Mouse (Mus musculus) heart, adult 2 months (tissue): ENCODE data around the gene Tmem230. TPM values are rescaled to one million over a fixed set of nuclear protein-coding genes. Genes with fewer than 3 reads are reported as not detected.

Source experiments
- DNase-seq, 2 experiments: peaks; one replicate each; pipeline ENCODE4 v3.0.0; 2021
- H3K27ac ChIP-seq: fragments of 200-600 bp; 2 replicates; pipeline ENCODE4 v1.8.1; 2022
- H3K27me3 ChIP-seq: fragments of 200-500 bp; 2 replicates; pipeline ENCODE4 v1.6.1; 2012; ENCODE audit warnings: mild to moderate bottlenecking, low read length, inconsistent platforms, mixed read lengths; ENCODE audit not compliant: control insufficient read depth, insufficient read depth
- H3K36me3 ChIP-seq: fragments of 200-500 bp; 2 replicates; pipeline ENCODE4 v1.6.1; 2012; ENCODE audit warnings: low read length, inconsistent platforms; ENCODE audit not compliant: control insufficient read depth, insufficient read depth
- H3K4me1 ChIP-seq: fragments of 200-500 bp; 2 replicates; pipeline ENCODE4 v1.6.1; 2011; ENCODE audit warnings: low read length; ENCODE audit not compliant: control insufficient read depth, insufficient read depth
- H3K4me3 ChIP-seq: fragments of 200-600 bp; 2 replicates; pipeline ENCODE4 v1.8.1; 2022
- H3K79me2 ChIP-seq: fragments of 200-500 bp; replicated peaks from 2 replicates; pipeline ENCODE4 v1.6.1; 2012; ENCODE audit warnings: mild to moderate bottlenecking, inconsistent platforms, low read length, moderate library complexity, mixed read lengths; ENCODE audit not compliant: control insufficient read depth, insufficient read depth
- H3K9ac ChIP-seq: fragments of 200-500 bp; 2 replicates; pipeline ENCODE4 v1.6.1; 2012; ENCODE audit warnings: low read depth, mild to moderate bottlenecking, control low read depth, inconsistent platforms, low read length, mixed read lengths
- CTCF ChIP-seq: fragments of 200-600 bp; IDR thresholded peaks from 2 replicates; pipeline ENCODE4 v1.8.1; 2022; ENCODE audit warnings: antibody characterized with exemption, mild to moderate bottlenecking, moderate library complexity
- EP300 ChIP-seq: fragments of 200-500 bp; IDR thresholded peaks from 2 replicates; pipeline ENCODE4 v1.6.1; 2011; ENCODE audit warnings: low read depth, low read length, control low read depth; ENCODE audit not compliant: insufficient read depth
- POLR2A ChIP-seq: fragments of 200-500 bp; IDR thresholded peaks from 2 replicates; pipeline ENCODE4 v1.6.1; 2011; ENCODE audit warnings: mild to moderate bottlenecking, low read depth, low read length, control low read depth; ENCODE audit not compliant: insufficient read depth
- WGBS: fragments of 180-500 bp; shearing (Covaris S2); methylation state at CpG from one replicate; pipeline ENCODE4 v1.1.7; 2018; 5-methylcytosine and 5-hydroxymethylcytosine counted together
- intact Hi-C: fragments of 180-260 bp; cut with DNase I; formaldehyde crosslinking; loops from one replicate; pipeline ENCODE4 v1.15.1; 2025
- polyA plus RNA-seq: library from polyadenylated mRNA; depleted of rRNA; stranded (reverse); fragments of >200 nt; gene quantifications from 2 replicates; pipeline ENCODE4 v1.2.3, GENCODE M21; 2012
- total RNA-seq, 2 experiments: library from RNA; stranded (reverse); gene quantifications; 2 replicates each; pipeline ENCODE4 v1.2.3; 2021

Gene Tmem230
- total and polyA plus RNA-seq, 3 experiments, result 23.1 to 28.0 (median 23.3) TPM

- intact Hi-C loops, result loop anchor here (2.0 to 10.0 kb wide), 2 partner anchors 16 to 450 kb away; no protein-coding TSS in a partner anchor
- no peaks in the 10 kb centered on the region for H3K27me3 ChIP-seq
- no peak for DNase-seq
- peaks cover 14% of the 10 kb centered on the region for H3K4me1 ChIP-seq
- H3K9ac ChIP-seq, result no peak overlapping the region
- peaks cover 16% of the 10 kb centered on the region for H3K36me3 ChIP-seq
- WGBS, result 67% methylated on average over 9 of the region's 9 CpGs
- H3K79me2 ChIP-seq, result peaks cover 8% of the 10 kb centered on the region
- TF ChIP-seq POLR2A (no peak), CTCF (no peak), EP300 (no peak)
- H3K4me3 ChIP-seq, result no peak overlapping the region
- H3K27ac ChIP-seq, result peak overlapping the region; percentile 99
Measured at GRCm38 (mm10) chr2:132265196-132265595, 17.6 kb upstream of the Tmem230 start.

GRCm38 (mm10) chr2:132264266-132264710 lies 16.7 kb upstream of the Tmem230 start:
- H3K27me3 ChIP-seq, result no peaks in the 10 kb centered on the region
- intact Hi-C loops, result loop anchor here (2.0 to 10.0 kb wide), 2 partner anchors 17 to 451 kb away; no protein-coding TSS in a partner anchor
- H3K79me2 ChIP-seq, result peaks cover 6% of the 10 kb centered on the region
- H3K27ac ChIP-seq, result peak overlapping the region; percentile 99
- peak; percentile 26 to 33 for DNase-seq
- TF ChIP-seq CTCF (no peak), POLR2A (no peak), EP300 (no peak)
- 13% methylated on average over 6 of the region's 6 CpGs for WGBS
- peaks cover 13% of the 10 kb centered on the region for H3K36me3 ChIP-seq
- H3K4me3 ChIP-seq, result peak overlapping the region; percentile 100
- peak overlapping the region; percentile 96 for H3K9ac ChIP-seq
- H3K4me1 ChIP-seq, result peaks cover 13% of the 10 kb centered on the region

- TF ChIP-seq EP300 (no peak), CTCF (no peak), POLR2A (no peak)
- intact Hi-C loops, result loop anchor here (2.0 to 10.0 kb wide), 3 partner anchors 17 to 451 kb away; no protein-coding TSS in a partner anchor
- DNase-seq, result peak; percentile 47 to 50
- Histone ChIP-seq H3K27ac (peak overlapping the region; percentile 99), H3K9ac (peak overlapping the region; percentile 96), H3K36me3 (peaks cover 13% of the 10 kb centered on the region), H3K79me2 (peaks cover 6% of the 10 kb centered on the region), H3K4me1 (peaks cover 10% of the 10 kb centered on the region), H3K27me3 (no peaks in the 10 kb centered on the region), H3K4me3 (peak overlapping the region; percentile 100)
- WGBS, result under 1% methylated on average over 47 of the region's 47 CpGs
Measured at GRCm38 (mm10) chr2:132263421-132264265, 16.0 kb upstream of the Tmem230 start.

- H3K36me3 ChIP-seq, result peaks cover 13% of the 10 kb centered on the region
- H3K27ac ChIP-seq, result peak within 1 kb of the TSS; percentile 99
- peak within 1 kb of the TSS; percentile 96 for H3K9ac ChIP-seq
- peaks cover 10% of the 10 kb centered on the region for H3K4me1 ChIP-seq
- peaks cover 6% of the 10 kb centered on the region for H3K79me2 ChIP-seq
- peak; percentile 90 for TF ChIP-seq CTCF
- TF ChIP-seq EP300, result peak; percentile 88; the same call in 1 of the 2 replicates
- peak; percentile 71 for TF ChIP-seq POLR2A
- peak; percentile 99 to 100 for DNase-seq
- WGBS, result 2% methylated on average over 48 of the region's 49 CpGs
- no peaks in the 10 kb centered on the region for H3K27me3 ChIP-seq
- H3K4me3 ChIP-seq, result peak within 1 kb of the TSS; percentile 100
- intact Hi-C loops, result loop anchor here (1.0 to 10.0 kb wide), 4 partner anchors 44 to 452 kb away; no protein-coding TSS in a partner anchor
Measured at GRCm38 (mm10) chr2:132262879-132263398, 15.3 kb upstream of the Tmem230 start, which contains the start of gene Cds2. Cds2 (plus strand) TSS chr2:132263148.

GRCm38 (mm10) chr2:132262175-132262574 lies 14.6 kb upstream of the Tmem230 start:
- Histone ChIP-seq H3K9ac (no peak overlapping the region), H3K27me3 (no peaks in the 10 kb centered on the region), H3K79me2 (peaks cover 6% of the 10 kb centered on the region), H3K27ac (no peak overlapping the region), H3K4me3 (no peak overlapping the region), H3K4me1 (peaks cover 10% of the 10 kb centered on the region), H3K36me3 (peaks cover 9% of the 10 kb centered on the region)
- TF ChIP-seq CTCF (no peak), EP300 (no peak), POLR2A (no peak)
- DNase-seq, result no peak
- 62% methylated on average over 6 of the region's 6 CpGs for WGBS
- intact Hi-C loops, result loop anchor here (1.0 to 10.0 kb wide), 4 partner anchors 45 to 453 kb away; no protein-coding TSS in a partner anchor
